Mouse (Mus musculus) brain, embryonic 14.5 days (tissue): ENCODE measurements at regions not wholly inside any gene's neighbourhood (a gene's known extent, or its start where the extent isn't known, plus 50 kb on each side); places are given as distances from the start of the nearest gene placed in this dataset.

Experiments used
- CTCF ChIP-seq: fragments of 200-500 bp; IDR thresholded peaks from 2 replicates; pipeline ENCODE4 v1.5.1; 2012; ENCODE audit warnings: inconsistent platforms, mild to moderate bottlenecking, moderate library complexity, borderline replicate concordance; ENCODE audit not compliant: insufficient read depth, insufficient read length; ENCODE audit errors: extremely low read depth
- POLR2A ChIP-seq: fragments of 200-500 bp; IDR thresholded peaks from 2 replicates; pipeline ENCODE4 v1.6.1; 2012; ENCODE audit warnings: mild to moderate bottlenecking, inconsistent platforms, borderline replicate concordance; ENCODE audit not compliant: poor library complexity, insufficient read depth, insufficient read length, severe bottlenecking; ENCODE audit errors: extremely low read depth

- TF ChIP-seq CTCF: no peak
- TF ChIP-seq POLR2A: no peak
Observed at GRCm38 (mm10) chr3:16533643-16534042, 527.4 kb upstream of the Gm5150 start.
